Comparison of ENCODE assay signal across 23 mouse cellular contexts in the genomic region with DNA sequence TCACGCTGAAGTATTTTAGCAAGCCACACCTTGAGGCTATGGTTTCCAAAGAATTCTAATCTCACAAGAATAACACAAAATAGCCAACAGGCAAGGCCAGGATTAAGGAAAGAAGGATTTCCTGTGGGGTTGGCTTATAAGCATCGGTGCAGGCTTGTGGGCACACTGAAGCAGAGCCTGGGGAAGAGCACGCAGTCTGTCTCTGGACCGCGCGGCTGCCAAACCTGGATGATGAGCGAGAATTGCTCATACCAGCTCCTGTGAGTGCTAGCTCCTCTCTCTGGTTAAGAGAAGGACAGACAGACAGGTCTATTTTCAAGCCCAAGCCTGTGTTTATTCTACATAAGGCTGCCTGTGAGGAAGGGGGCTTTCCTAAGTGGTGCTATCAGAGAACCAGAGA. TPM values are rescaled to one million over a fixed set of nuclear protein-coding genes. Genes with fewer than 3 reads are reported as not detected.
DNase-seq lines count a peak whose midpoint lies in the region; ATAC-seq and TF ChIP-seq lines count a peak whose summit lies in the region.
"Had no signal": no experiment of that assay in that cellular context is flagged by ENCODE, and none has a peak within 500 bp of the region (broad histone marks: within the 10 kb centered on the region; RNA-seq: fewer than 3 reads in every experiment).

No protein-coding gene starts in this region.

- TF ChIP-seq CTCF in cortical plate, adult 2 months (IDR thresholded peaks at IDR 0.05; ENCODE audit: extremely low read depth, insufficient read depth, low read length) = no peak

- H3K4me1 ChIP-seq in cortical plate, adult 2 months (ENCODE audit: control insufficient read depth, insufficient read depth, low read length) = peaks cover 6% of the 10 kb centered on the region
- H3K4me1 ChIP-seq: forebrain, embryonic 12.5 days; hindbrain, embryonic 12.5 days; hindbrain, embryonic 15.5 days had no signal

- H3K27ac ChIP-seq in cortical plate, adult 2 months (ENCODE audit: insufficient read depth, low read length) = peak overlapping the region; percentile 92
- H3K27ac ChIP-seq: embryonic facial prominence, embryonic 10.5 days; embryonic facial prominence, embryonic 13.5 days; forebrain, embryonic 12.5 days; heart, adult 2 months; hindbrain, embryonic 12.5 days; hindbrain, embryonic 15.5 days had no signal

- intact Hi-C loops in left cerebral cortex, postnatal 36 days (cut with DNase I) = no loop called here
- intact Hi-C loops in left cerebral cortex, postnatal 25 days (cut with DNase I) = no loop called here

- DNase-seq in frontal cortex, adult 2 months (ENCODE audit: extremely low spot score in 1 of 2, low spot score in 1 of 2) = no peak
- peak; percentile 15 to 17 for DNase-seq in left cerebral cortex, postnatal 36 days (ENCODE audit: low spot score in 2 of 2)
- no peak for DNase-seq in left cerebral cortex, postnatal 25 days (ENCODE audit: low spot score in 2 of 2)
- DNase-seq in kidney, postnatal 4 days = no peak
- DNase-seq: adrenal gland, adult 2 months; adrenal gland, postnatal 14 days; cerebellum, adult 11 months; cerebellum, adult 2 months; cerebellum, adult 9-11 months; cerebellum, postnatal 25 days; embryo, embryonic 11 days; gastrocnemius, postnatal 25 days; heart, adult 2 months had no signal

- TF ChIP-seq POLR2A in cortical plate, adult 2 months (IDR thresholded peaks at IDR 0.05; ENCODE audit: extremely low read depth, insufficient read depth, low read length) = no peak

- peak; percentile 75 for ATAC-seq in frontal cortex, adult (ENCODE audit: low TSS enrichment)
- ATAC-seq: CD4-positive, CD25-positive, alpha-beta regulatory T cell, adult 4 months had no signal

- no peak overlapping the region for H3K4me3 ChIP-seq in cortical plate, adult 2 months (ENCODE audit: insufficient read depth, low read length)
- H3K4me3 ChIP-seq: embryonic facial prominence, embryonic 10.5 days; embryonic facial prominence, embryonic 13.5 days; erythroblast, embryonic 14.5 days; forebrain, embryonic 12.5 days; heart, adult 2 months; hindbrain, embryonic 12.5 days; hindbrain, embryonic 15.5 days had no signal

RNA-seq across cellular contexts. Expression of a gene that starts 20.5 kb away (rescaled TPM):
- 14.6 and 16.3 TPM in 2 replicates for polyA plus RNA-seq in frontal cortex, adult 2 months (2012; rRNA removed)
- 10 to 100 TPM; 80.9 to 89.2 TPM for total RNA-seq in left cerebral cortex, postnatal 36 days (2021)
- total RNA-seq in left cerebral cortex, postnatal 25 days (2021) = 10 to 100 TPM; 79.0 to 85.6 TPM
- polyA plus RNA-seq in cortical plate, adult 2 months (2012; rRNA removed) = 34.5 and 35.4 TPM in 2 replicates
- total RNA-seq: MEL had no signal
- polyA plus RNA-seq: CD4-positive, CD25-positive, alpha-beta regulatory T cell, adult 4 months; erythroblast, embryonic 14.5 days had no signal

Comparison
In these comparisons a context has a peak if more than half of its experiments do, and no peak if none do; other contexts are left out.
1. DNase-seq: peak in left cerebral cortex, postnatal 36 days (2 of 2); none in frontal cortex, adult 2 months (0 of 2), left cerebral cortex, postnatal 25 days (0 of 2) and kidney, postnatal 4 days (0 of 2).